Mouse (Mus musculus) forebrain, embryonic 15.5 days (tissue): ENCODE results near the gene Zbtb22. TPM values are rescaled to one million over a fixed set of nuclear protein-coding genes. Genes with fewer than 3 reads are reported as not detected.

Experiments used
- microRNA-seq: library from miRNA; unstranded; fragments of <30 nt; microRNA quantifications from one replicate; pipeline ENCODE4, GENCODE M21; 2016
- polyA plus RNA-seq: library from polyadenylated mRNA; unstranded; fragments of >200 nt; fragmentation: Nextera tagmentation; extraction: Ambion mirVana; gene quantifications from 2 replicates; pipeline ENCODE4 v1.2.1, GENCODE M21; 2015

Zbtb22 gene
- polyA plus RNA-seq, 1 experiment from 2014 or later, result 18.7 TPM

Small RNA genes lying within 50 kb of the gene (microRNA-seq; reads per million reads assigned to microRNA genes)
- not detected for gene Gm27740

Other genes starting within 250 kb of the Zbtb22 start
- gene Hnrnpm, start 229.0 kb upstream of the Zbtb22 start, polyA plus RNA-seq, result 246 and 265 TPM in 2 replicates
- 71.8 and 72.8 TPM in 2 replicates for gene March2, start 197.2 kb upstream of the Zbtb22 start, polyA plus RNA-seq
- 452 and 485 TPM in 2 replicates for gene Rab11b, start 155.4 kb upstream of the Zbtb22 start, polyA plus RNA-seq
- 12.8 and 14.0 TPM in 2 replicates for gene Angptl4, start 134.1 kb upstream of the Zbtb22 start, polyA plus RNA-seq
- 41.4 and 42.5 TPM in 2 replicates for gene Kank3, start 105.4 kb upstream of the Zbtb22 start, polyA plus RNA-seq
- 612 and 676 TPM in 2 replicates for gene Rps28, start 91.3 kb upstream of the Zbtb22 start, polyA plus RNA-seq
- 417 and 444 TPM in 2 replicates for gene Ndufa7, start 91.3 kb upstream of the Zbtb22 start, polyA plus RNA-seq
- gene Cd320, start 72.8 kb upstream of the Zbtb22 start, polyA plus RNA-seq, result 60.7 and 63.5 TPM in 2 replicates
- gene Gm7029, start 42.1 kb upstream of the Zbtb22 start, polyA plus RNA-seq, result not detected in 2 replicates
- 3.3 and 4.3 TPM in 2 replicates for gene Kifc1, start 25.2 kb upstream of the Zbtb22 start, polyA plus RNA-seq
- gene Platr17, start 10.8 kb upstream of the Zbtb22 start, polyA plus RNA-seq, result 0.32 and 0.80 TPM in 2 replicates
- gene Daxx, start 6.5 kb upstream of the Zbtb22 start, polyA plus RNA-seq, result 61.5 and 63.5 TPM in 2 replicates
- 18.2 and 18.4 TPM in 2 replicates for gene Tapbp, start within 50 bp of the Zbtb22 start, polyA plus RNA-seq
- gene Rgl2, start 13.6 kb downstream of the Zbtb22 start, polyA plus RNA-seq, result 46.6 and 47.2 TPM in 2 replicates
- gene Pfdn6, start 24.4 kb downstream of the Zbtb22 start, polyA plus RNA-seq, result 198 and 212 TPM in 2 replicates
- 31.0 and 33.4 TPM in 2 replicates for gene Wdr46, start 24.8 kb downstream of the Zbtb22 start, polyA plus RNA-seq
- 10.1 and 10.4 TPM in 2 replicates for gene B3galt4, start 35.6 kb downstream of the Zbtb22 start, polyA plus RNA-seq
- 75.8 and 79.7 TPM in 2 replicates for gene Vps52, start 39.9 kb downstream of the Zbtb22 start, polyA plus RNA-seq
- 864 and 971 TPM in 2 replicates for gene Rps18, start 40.1 kb downstream of the Zbtb22 start, polyA plus RNA-seq
- gene H2-K1, start 84.4 kb downstream of the Zbtb22 start, polyA plus RNA-seq, result 8.1 and 13.0 TPM in 2 replicates
- 21.9 and 22.9 TPM in 2 replicates for gene Ring1, start 108.8 kb downstream of the Zbtb22 start, polyA plus RNA-seq
- 64.4 and 74.3 TPM in 2 replicates for gene H2-Ke6, start 112.2 kb downstream of the Zbtb22 start, polyA plus RNA-seq
- 148 and 156 TPM in 2 replicates for gene Slc39a7, start 115.8 kb downstream of the Zbtb22 start, polyA plus RNA-seq
- 58.2 and 64.5 TPM in 2 replicates for gene Rxrb, start 115.9 kb downstream of the Zbtb22 start, polyA plus RNA-seq
- gene Col11a2, start 123.5 kb downstream of the Zbtb22 start, polyA plus RNA-seq, result 2.0 and 2.1 TPM in 2 replicates
- 0.15 TPM in 1 of 2 replicates, not detected in the other for gene H2-Oa, start 176.4 kb downstream of the Zbtb22 start, polyA plus RNA-seq
- gene H2-DMa, start 203.6 kb downstream of the Zbtb22 start, polyA plus RNA-seq, result 12.9 and 13.0 TPM in 2 replicates
- 132 and 133 TPM in 2 replicates for gene Brd2, start 206.7 kb downstream of the Zbtb22 start, polyA plus RNA-seq
- gene H2-DMb2, start 227.4 kb downstream of the Zbtb22 start, polyA plus RNA-seq, result 1.0 and 1.4 TPM in 2 replicates
- 0.88 and 0.91 TPM in 2 replicates for gene H2-DMb1, start 237.2 kb downstream of the Zbtb22 start, polyA plus RNA-seq